Mouse (Mus musculus) c-Kit-positive CD71-negative TER-119-negative erythroid progenitor cells, embryonic 14.5 days (primary cell): ENCODE results near the gene Amot.
A peak's percentile ranks its signal among the peaks of the same experiment; 100 is the strongest.

Source experiments
- DNase-seq: peaks from one replicate; pipeline ENCODE4 v3.0.0-alpha.2; 2013; ENCODE audit warnings: low read depth

Gene Amot

GRCm38 (mm10) chrX:145504717-145505415 lies at the start of gene Amot:
TSS of gene Amot (minus strand) at chrX:145505181.
- peak; percentile 54 for DNase-seq

- DNase-seq, result no peak
These were observed 40.1 kb upstream of the Amot start for GRCm38 (mm10) chrX:145545060-145545459.

- DNase-seq, result no peak
These were observed 38.9 kb upstream of the Amot start for GRCm38 (mm10) chrX:145543602-145544490.

GRCm38 (mm10) chrX:145541050-145541449 lies 36.1 kb upstream of the Amot start:
- no peak for DNase-seq

- no peak for DNase-seq
These were observed 35.3 kb upstream of the Amot start for GRCm38 (mm10) chrX:145540321-145540720.

GRCm38 (mm10) chrX:145529602-145530001 lies 24.6 kb upstream of the Amot start:
- DNase-seq, result no peak

GRCm38 (mm10) chrX:145516322-145517066 lies 11.5 kb upstream of the Amot start:
- DNase-seq, result no peak

GRCm38 (mm10) chrX:145515498-145516158 lies 10.6 kb upstream of the Amot start:
- DNase-seq, result no peak

- no peak for DNase-seq
These were observed 5.7 kb upstream of the Amot start for GRCm38 (mm10) chrX:145510675-145511074.

GRCm38 (mm10) chrX:145505457-145506201 lies 648 bp upstream of the Amot start:
- peak; percentile 42 for DNase-seq

GRCm38 (mm10) chrX:145501666-145502355 lies 3.2 kb downstream of the Amot start:
- DNase-seq, result no peak

GRCm38 (mm10) chrX:145499101-145499500 lies 5.9 kb downstream of the Amot start:
- no peak for DNase-seq

GRCm38 (mm10) chrX:145498691-145499090 lies 6.3 kb downstream of the Amot start:
- DNase-seq, result no peak

- no peak for DNase-seq
These were observed 7.5 kb downstream of the Amot start for GRCm38 (mm10) chrX:145497486-145497885.

GRCm38 (mm10) chrX:145495381-145495780 lies 9.6 kb downstream of the Amot start:
- DNase-seq, result no peak

GRCm38 (mm10) chrX:145490821-145491220 lies 14.2 kb downstream of the Amot start:
- DNase-seq, result no peak

- no peak for DNase-seq
These were observed 14.6 kb downstream of the Amot start for GRCm38 (mm10) chrX:145490417-145490816.

- DNase-seq, result no peak
These were observed 15.0 kb downstream of the Amot start for GRCm38 (mm10) chrX:145489950-145490349.

GRCm38 (mm10) chrX:145485495-145485894 lies 19.5 kb downstream of the Amot start:
- DNase-seq, result no peak

- no peak for DNase-seq
These were observed 21.4 kb downstream of the Amot start for GRCm38 (mm10) chrX:145483486-145484055.
